Mouse (Mus musculus): ENCODE measurements at regions not wholly inside any gene's neighbourhood (a gene's known extent, or its start where the extent isn't known, plus 50 kb on each side); places are given as distances from the start of the nearest gene placed in this dataset.
A peak's percentile ranks its signal among the peaks of the same experiment; 100 is the strongest.

- no peak for TF ChIP-seq GATA4 (IDR thresholded peaks at IDR 0.05; ENCODE audit: insufficient replicate concordance, low read length)
Measured at GRCm38 (mm10) chr6:99968889-99969288, 242.7 kb upstream of the Prok2 start.

- TF ChIP-seq GATA4 (IDR thresholded peaks at IDR 0.05; ENCODE audit: insufficient replicate concordance, low read length) = no peak
Measured at GRCm38 (mm10) chr6:99967465-99967864, 241.3 kb upstream of the Prok2 start.

GRCm38 (mm10) chr6:99964540-99964939 lies 238.3 kb upstream of the Prok2 start:
- TF ChIP-seq GATA4 (IDR thresholded peaks at IDR 0.05; ENCODE audit: insufficient replicate concordance, low read length) = no peak

- TF ChIP-seq GATA4 (IDR thresholded peaks at IDR 0.05; ENCODE audit: insufficient replicate concordance, low read length) = no peak
Measured at GRCm38 (mm10) chr6:99964007-99964406, 237.8 kb upstream of the Prok2 start.

GRCm38 (mm10) chr6:99959371-99959770 lies 233.2 kb upstream of the Prok2 start:
- no peak for TF ChIP-seq GATA4 (IDR thresholded peaks at IDR 0.05; ENCODE audit: insufficient replicate concordance, low read length)

- peak; percentile 83; the same call in 1 of the 2 replicates for TF ChIP-seq GATA4 (IDR thresholded peaks at IDR 0.05; ENCODE audit: insufficient replicate concordance, low read length)
Measured at GRCm38 (mm10) chr6:99954832-99955830, 228.9 kb upstream of the Prok2 start.

- TF ChIP-seq GATA4 (IDR thresholded peaks at IDR 0.05; ENCODE audit: insufficient replicate concordance, low read length) = no peak
Measured at GRCm38 (mm10) chr6:99953980-99954776, 228.0 kb upstream of the Prok2 start.

- no peak for TF ChIP-seq GATA4 (IDR thresholded peaks at IDR 0.05; ENCODE audit: insufficient replicate concordance, low read length)
Measured at GRCm38 (mm10) chr6:99950811-99951210, 224.6 kb upstream of the Prok2 start.

GRCm38 (mm10) chr6:99946917-99947316 lies 220.7 kb upstream of the Prok2 start:
- TF ChIP-seq GATA4 (IDR thresholded peaks at IDR 0.05; ENCODE audit: insufficient replicate concordance, low read length) = no peak

GRCm38 (mm10) chr6:99946481-99946880 lies 220.3 kb upstream of the Prok2 start:
- no peak for TF ChIP-seq GATA4 (IDR thresholded peaks at IDR 0.05; ENCODE audit: insufficient replicate concordance, low read length)

GRCm38 (mm10) chr6:99945691-99946090 lies 219.5 kb upstream of the Prok2 start:
- no peak for TF ChIP-seq GATA4 (IDR thresholded peaks at IDR 0.05; ENCODE audit: insufficient replicate concordance, low read length)

GRCm38 (mm10) chr6:99942958-99943357 lies 216.8 kb upstream of the Prok2 start:
- no peak for TF ChIP-seq GATA4 (IDR thresholded peaks at IDR 0.05; ENCODE audit: insufficient replicate concordance, low read length)

- TF ChIP-seq GATA4 (IDR thresholded peaks at IDR 0.05; ENCODE audit: insufficient replicate concordance, low read length) = no peak
Measured at GRCm38 (mm10) chr6:99940118-99940517, 213.9 kb upstream of the Prok2 start.

- TF ChIP-seq GATA4 (IDR thresholded peaks at IDR 0.05; ENCODE audit: insufficient replicate concordance, low read length) = no peak
Measured at GRCm38 (mm10) chr6:99939382-99939781, 213.2 kb upstream of the Prok2 start.

GRCm38 (mm10) chr6:99938949-99939348 lies 212.8 kb upstream of the Prok2 start:
- no peak for TF ChIP-seq GATA4 (IDR thresholded peaks at IDR 0.05; ENCODE audit: insufficient replicate concordance, low read length)

GRCm38 (mm10) chr6:99936716-99937115 lies 210.5 kb upstream of the Prok2 start:
- peak; percentile 42; the same call in 1 of the 2 replicates for TF ChIP-seq GATA4 (IDR thresholded peaks at IDR 0.05; ENCODE audit: insufficient replicate concordance, low read length)
